Mouse (Mus musculus) bone marrow, adult 2 months (tissue): ENCODE measurements around the gene Tcta.

Experiments
- CTCF ChIP-seq: fragments of 200-500 bp; IDR thresholded peaks from 2 replicates; pipeline ENCODE4 v1.5.1; 2011; ENCODE audit warnings: low read length, control low read depth; ENCODE audit not compliant: control insufficient read depth, insufficient read depth
- POLR2A ChIP-seq: fragments of 200-500 bp; IDR thresholded peaks from 2 replicates; pipeline ENCODE4 v1.6.1; 2011; ENCODE audit warnings: low read depth, mild to moderate bottlenecking, control low read depth, low read length, borderline replicate concordance; ENCODE audit not compliant: control insufficient read depth

DNA sequence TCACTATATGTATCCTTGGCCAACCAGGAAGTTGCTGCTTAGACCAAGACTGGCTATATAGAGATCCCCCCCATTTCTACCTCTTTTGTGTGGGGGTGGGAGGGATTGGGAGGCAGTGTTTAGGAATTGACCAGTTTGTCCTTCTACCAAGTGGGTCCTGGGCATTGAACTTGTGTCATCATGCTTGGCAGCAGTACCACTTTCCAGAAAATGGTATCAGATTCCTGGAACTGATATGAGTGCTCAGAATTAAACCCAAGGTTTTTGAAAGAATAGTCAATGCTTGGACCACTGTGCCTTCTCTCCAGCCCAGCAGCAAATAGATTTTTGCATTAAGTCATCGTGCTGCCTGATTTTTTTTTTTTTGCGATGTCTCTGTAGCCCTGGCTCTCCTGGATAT is 19.9 kb upstream of the Tcta start:
- no peak for TF ChIP-seq POLR2A
- no peak for TF ChIP-seq CTCF
